Mouse (Mus musculus): ENCODE measurements at regions not wholly inside any gene's neighbourhood (a gene's known extent, or its start where the extent isn't known, plus 50 kb on each side); places are given as distances from the start of the nearest gene placed in this dataset.

- no peak for DNase-seq (ENCODE audit: low read depth, low spot score)
Observed at GRCm38 (mm10) chr7:72900816-72901215, 474.5 kb upstream of the Rgma start.

DNA sequence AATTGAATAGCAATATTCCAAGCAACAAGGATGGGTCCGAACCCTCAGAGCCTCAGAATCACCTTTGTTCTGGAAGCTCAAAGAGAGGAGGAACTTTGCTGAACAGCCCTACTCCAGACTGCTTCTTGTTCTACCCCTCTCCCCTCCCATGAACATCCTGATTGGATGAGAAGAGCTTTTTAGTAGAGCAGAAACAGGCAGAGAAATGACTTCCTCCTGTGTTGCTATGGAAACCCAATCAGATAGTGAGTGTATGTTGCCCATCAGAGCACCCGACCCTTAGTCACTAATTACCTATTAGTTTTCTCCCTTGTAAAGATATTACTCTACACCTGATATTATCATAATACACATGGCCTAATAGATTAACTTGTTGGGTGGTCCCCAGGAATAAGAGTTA lies 469.4 kb upstream of the Rgma start:
- no peak for DNase-seq (ENCODE audit: low read depth, low spot score)

DNA sequence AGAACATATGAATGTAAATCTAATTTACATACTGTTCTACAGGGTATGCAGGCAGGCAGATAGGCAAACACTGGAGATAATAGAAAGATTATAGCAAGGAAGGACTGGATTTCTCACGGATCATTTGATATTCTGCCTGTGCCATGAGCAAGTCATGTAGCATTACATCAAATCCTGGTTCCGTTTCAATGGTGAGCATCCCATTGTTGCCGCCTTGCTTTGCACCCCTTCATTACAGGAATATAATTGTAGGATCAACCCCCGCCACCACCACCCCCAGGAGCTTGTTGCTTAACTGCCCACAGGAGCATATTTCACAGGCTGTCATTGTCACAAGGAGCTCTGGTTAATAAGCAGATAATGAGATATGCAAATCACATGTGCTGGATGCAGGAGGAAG lies 468.8 kb upstream of the Rgma start:
- no peak for DNase-seq (ENCODE audit: low read depth, low spot score)

- no peak for DNase-seq (ENCODE audit: low read depth, low spot score)
Observed at GRCm38 (mm10) chr7:72926772-72927380, 448.4 kb upstream of the Rgma start.

DNA sequence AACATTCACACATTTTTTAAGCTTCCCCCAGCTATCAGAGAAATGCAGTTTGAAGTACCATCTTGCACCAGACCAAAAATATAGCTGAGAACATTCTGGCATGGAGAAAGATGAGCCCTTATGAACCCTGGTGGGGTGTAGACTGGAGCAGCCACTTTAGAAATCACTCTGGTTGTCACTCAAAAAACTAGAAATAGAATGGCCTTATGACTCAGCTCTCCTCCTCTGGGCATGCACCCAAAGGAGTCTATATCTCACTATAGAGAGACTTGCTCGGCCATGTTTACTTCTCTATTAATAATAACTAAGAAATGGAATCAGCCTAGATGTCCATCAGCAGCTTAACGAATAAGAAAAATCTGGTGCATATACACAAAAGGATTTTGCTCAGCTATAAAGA lies 436.5 kb upstream of the Rgma start:
- no peak for DNase-seq (ENCODE audit: low read depth, low spot score)

DNA sequence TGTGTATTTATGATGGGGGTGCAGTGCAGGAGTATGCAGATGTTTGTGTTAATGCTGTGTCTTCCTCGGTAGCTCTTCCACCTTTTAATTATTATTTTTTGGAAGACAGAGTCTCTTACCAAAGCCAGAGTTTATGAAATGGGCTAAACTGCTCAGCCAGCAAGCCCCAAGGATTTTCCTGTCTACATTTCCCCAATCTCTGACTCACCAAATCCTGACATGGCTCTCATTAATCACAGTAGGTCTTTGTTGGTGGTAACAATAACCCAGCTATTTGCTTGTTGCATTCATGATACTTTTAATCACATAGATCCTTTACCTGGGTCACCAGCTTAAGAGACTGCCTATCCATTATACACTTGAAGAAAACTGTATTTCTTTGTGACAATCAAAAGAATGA lies 427.8 kb upstream of the Rgma start:
- DNase-seq (ENCODE audit: low read depth, low spot score): no peak

DNA sequence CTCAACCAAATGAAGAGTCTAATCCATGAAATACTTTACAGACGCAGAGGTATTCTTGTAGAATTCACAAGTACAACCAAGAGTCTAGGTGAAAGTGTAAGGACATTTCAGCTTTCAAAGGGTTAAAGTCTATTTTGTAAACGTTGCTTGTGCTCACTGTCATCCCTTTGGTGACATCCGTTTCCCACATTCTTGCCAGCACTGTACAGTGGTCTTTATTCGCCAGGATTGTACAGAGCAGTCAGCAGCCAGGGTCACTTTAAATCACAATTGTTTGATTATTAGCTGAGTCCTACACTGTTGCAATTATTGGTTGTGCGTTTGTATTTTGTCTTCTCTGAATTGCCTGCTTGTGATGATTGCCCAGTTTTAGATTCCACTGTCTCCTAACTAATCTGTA lies 427.3 kb upstream of the Rgma start:
- no peak for DNase-seq (ENCODE audit: low read depth, low spot score)

- no peak for DNase-seq (ENCODE audit: low read depth, low spot score)
Observed at GRCm38 (mm10) chr7:72948666-72949065, 426.6 kb upstream of the Rgma start.

DNA sequence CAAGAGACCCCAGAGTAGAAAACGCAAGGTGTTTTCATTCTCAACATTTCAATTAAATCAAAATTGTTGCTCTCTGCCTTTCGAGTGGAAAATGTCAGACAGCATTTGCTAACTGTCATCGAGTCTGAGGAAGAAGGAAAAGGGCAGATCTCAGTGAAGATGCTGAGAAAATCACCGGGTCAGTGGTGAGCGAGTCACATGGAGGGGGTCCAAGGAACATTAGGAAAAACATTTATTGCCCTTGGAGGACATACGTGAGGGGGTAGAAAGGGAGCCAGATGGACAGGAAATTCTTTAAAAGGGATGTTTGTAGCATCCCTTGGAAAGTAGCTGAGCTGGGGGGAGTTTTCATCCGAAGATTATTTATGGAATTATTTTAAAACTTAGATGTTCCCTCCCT lies 425.4 kb upstream of the Rgma start:
- DNase-seq (ENCODE audit: low read depth, low spot score): no peak

DNA sequence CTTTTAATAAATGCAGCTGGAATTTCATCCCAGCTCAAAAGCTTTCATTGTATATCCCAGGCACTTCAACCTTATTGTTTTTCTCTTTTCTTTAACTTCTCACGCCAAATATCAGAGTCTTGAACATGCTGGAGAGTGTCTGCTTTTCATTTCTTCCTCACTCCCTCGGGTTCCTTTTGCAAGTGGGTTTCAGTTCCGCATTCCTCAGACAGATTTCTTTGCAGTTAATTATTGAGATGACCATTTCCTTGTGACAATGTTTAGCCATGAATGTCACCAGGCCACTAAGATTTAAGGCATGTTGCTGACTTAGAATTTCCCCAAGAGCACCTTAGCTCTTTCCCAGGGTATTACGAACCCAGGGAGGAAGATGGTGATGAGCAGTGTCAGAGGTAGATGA lies 417.6 kb upstream of the Rgma start:
- no peak for DNase-seq (ENCODE audit: low read depth, low spot score)

- no peak for DNase-seq (ENCODE audit: low read depth, low spot score)
Observed at GRCm38 (mm10) chr7:72961321-72961720, 414.0 kb upstream of the Rgma start.

- DNase-seq (ENCODE audit: low read depth, low spot score): no peak
Observed at GRCm38 (mm10) chr7:72962815-72963214, 412.5 kb upstream of the Rgma start.

DNA sequence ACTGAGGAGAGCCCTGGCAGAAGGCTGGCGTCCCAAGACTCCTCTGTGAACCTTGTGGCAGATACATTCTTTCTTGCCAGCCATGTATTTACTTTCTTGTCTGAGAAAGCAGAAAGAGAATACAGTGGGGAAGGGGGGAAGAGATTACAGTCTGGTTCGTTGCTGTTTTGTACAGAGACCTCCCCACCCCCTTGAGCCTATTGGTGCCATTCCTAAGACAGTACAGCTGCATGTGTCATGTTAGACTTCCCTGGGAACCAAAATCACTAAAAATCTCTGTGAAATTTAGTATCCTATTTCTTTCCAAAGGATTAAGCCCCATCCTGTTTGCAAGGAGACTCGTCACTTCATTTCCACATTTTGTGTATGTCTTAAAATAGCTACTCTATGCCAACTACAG lies 411.4 kb upstream of the Rgma start:
- DNase-seq (ENCODE audit: low read depth, low spot score): no peak

GRCm38 (mm10) chr7:72968193-72968592 lies 407.1 kb upstream of the Rgma start:
- no peak for DNase-seq (ENCODE audit: low read depth, low spot score)

DNA sequence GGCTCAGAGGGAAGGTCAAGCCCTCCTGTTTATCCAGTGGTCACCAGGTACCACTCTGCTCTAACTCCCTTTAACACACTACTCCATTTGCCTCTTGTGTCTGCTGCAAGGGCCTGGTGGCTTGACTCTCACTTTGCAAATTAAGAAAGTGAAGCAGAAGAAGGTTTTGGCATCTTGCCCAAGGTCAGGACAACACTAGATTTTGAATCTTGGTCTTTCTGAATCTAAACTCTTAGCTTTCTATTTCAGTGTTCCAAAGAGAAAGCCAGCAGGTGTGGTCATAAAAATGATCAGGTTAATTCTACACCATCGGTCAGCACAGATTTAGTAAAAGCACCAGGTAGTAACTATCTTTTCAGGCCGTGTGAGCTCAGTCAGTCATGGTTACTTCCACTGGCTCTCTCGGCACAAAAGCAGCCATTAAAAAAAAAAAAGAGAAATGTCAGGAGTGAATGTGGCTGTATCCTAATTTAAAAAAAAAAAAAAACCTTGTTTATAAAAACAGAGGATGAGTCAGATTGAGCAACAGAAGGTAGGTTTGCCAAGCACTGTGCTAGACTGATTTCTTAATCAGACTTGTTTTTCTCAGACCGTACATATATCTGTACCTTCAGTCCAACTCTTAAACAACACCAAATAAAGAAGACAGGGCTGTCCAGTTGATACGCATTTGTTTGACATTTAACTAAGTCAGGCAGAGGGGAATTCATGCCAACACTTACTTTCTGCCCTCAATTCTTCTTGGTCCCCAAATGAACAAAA lies 403.6 kb upstream of the Rgma start:
- no peak for DNase-seq (ENCODE audit: low read depth, low spot score)

- no peak for DNase-seq (ENCODE audit: low read depth, low spot score)
Observed at GRCm38 (mm10) chr7:72972397-72972796, 402.9 kb upstream of the Rgma start.

GRCm38 (mm10) chr7:72973771-72974170 lies 401.5 kb upstream of the Rgma start:
- DNase-seq (ENCODE audit: low read depth, low spot score): no peak

- DNase-seq (ENCODE audit: low read depth, low spot score): no peak
Observed at GRCm38 (mm10) chr7:72974384-72974783, 400.9 kb upstream of the Rgma start.

GRCm38 (mm10) chr7:72990559-72991429 lies 384.5 kb upstream of the Rgma start:
- no peak for DNase-seq (ENCODE audit: low read depth, low spot score)

DNA sequence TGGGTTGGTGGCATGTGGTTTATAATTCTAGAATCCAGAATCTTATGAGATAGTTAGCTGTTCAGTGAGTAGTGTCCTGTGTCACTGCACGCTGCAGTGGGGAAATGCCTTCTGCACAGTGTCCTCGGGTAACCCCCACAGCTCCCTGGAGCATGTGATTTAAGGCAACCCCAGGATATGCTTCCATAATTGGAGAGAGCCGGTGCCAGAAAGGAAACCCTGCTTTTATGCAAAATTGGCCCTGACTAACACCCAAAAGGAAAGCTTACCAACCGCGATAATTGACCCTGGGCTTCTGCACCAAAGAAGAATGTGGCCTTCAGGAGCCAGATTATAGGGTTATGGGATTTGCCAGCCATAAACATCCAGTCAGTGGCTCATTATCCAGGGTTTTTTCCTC lies 376.9 kb upstream of the Rgma start:
- no peak for DNase-seq (ENCODE audit: low read depth, low spot score)

DNA sequence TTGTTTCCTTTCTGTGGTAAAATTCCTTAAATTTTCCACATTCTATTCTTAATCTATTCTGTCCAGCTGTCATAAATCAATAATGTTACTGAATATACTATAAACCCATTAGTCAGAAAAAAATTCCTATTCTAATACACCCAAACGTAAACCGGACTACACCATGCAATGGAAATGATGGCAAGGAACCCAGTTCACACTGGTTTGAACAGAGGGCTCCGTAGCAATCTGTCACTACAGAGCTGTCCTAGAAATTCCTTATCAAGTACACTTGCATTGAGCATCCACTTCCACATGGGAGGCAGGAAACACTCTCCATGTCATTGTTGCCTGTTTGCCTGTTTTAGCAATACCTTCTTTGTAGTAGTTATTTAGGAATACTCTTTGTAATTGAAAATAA lies 356.2 kb upstream of the Rgma start:
- DNase-seq (ENCODE audit: low read depth, low spot score): no peak

- no peak for DNase-seq (ENCODE audit: low read depth, low spot score)
Observed at GRCm38 (mm10) chr7:73019764-73020354, 355.4 kb upstream of the Rgma start.
